In the genomic region with DNA sequence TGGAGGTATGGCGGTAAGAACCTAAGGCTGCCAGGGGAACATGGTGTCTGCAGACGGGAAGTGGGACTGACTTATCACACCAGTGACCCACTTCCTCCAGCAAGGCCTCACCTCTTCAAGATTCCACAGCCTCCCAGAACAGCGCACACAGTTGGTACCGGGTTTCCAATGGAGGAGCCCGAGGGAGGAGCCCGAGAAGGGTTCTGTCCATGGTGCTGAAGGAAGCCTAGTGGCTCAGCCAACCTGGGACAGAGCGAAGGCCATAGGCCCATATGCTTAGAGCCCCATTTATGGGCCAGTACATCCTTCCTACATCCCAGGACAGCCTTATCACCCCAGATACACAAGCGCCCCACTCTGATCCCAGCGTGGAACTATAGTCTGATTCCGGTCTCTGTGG, we compare ENCODE assay signal across 10 mouse cellular contexts. TPM values are rescaled to one million over a fixed set of nuclear protein-coding genes. Genes with fewer than 3 reads are reported as not detected.
DNase-seq lines count a peak whose midpoint lies in the region; ATAC-seq and TF ChIP-seq lines count a peak whose summit lies in the region.
"Had no signal": no experiment of that assay in that cellular context is flagged by ENCODE, and none has a peak within 500 bp of the region (broad histone marks: within the 10 kb centered on the region; RNA-seq: fewer than 3 reads in every experiment).

No protein-coding gene starts in this region.

- no peak overlapping the region for H3K4me2 ChIP-seq in hindbrain, postnatal 0 days (ENCODE audit: low read depth, low read length)
- H3K4me2 ChIP-seq in hindbrain, embryonic 16.5 days (ENCODE audit: low read length): no peak overlapping the region
- no peak overlapping the region for H3K4me2 ChIP-seq in liver, embryonic 11.5 days

- peak; percentile 42 for DNase-seq in hindbrain, postnatal 0 days (ENCODE audit: low spot score)
- DNase-seq in ES-E14 (ENCODE audit: low read depth, low spot score): peak; percentile 81
- peak; percentile 61 for DNase-seq in c-Kit-positive CD71-negative TER-119-negative erythroid progenitor cells, embryonic 14.5 days (ENCODE audit: low read depth)
- DNase-seq in liver, embryonic 11.5 days (ENCODE audit: low spot score): peak; percentile 64
- DNase-seq in spleen, postnatal 10 days (ENCODE audit: low spot score in 2 of 2): no peak
- no peak for DNase-seq in right cerebral cortex, postnatal 4 days
- no peak for DNase-seq in left cerebral cortex, adult 8-10 months (ENCODE audit: low spot score in 2 of 2)
- DNase-seq: right cerebral cortex, adult 18-20 months had no signal

- H3K27ac ChIP-seq in hindbrain, postnatal 0 days: no peak overlapping the region
- H3K27ac ChIP-seq in hindbrain, embryonic 16.5 days (ENCODE audit: low read depth, low read length): no peak overlapping the region
- no peak overlapping the region for H3K27ac ChIP-seq in ES-E14 (ENCODE audit: insufficient read depth, low read depth, low read length, poor library complexity, severe bottlenecking)
- no peak overlapping the region for H3K27ac ChIP-seq in liver, embryonic 11.5 days (ENCODE audit: low read depth, low read length)

- TF ChIP-seq CTCF in hindbrain, postnatal 0 days (IDR thresholded peaks at IDR 0.05; ENCODE audit: low read depth): no peak

- no peaks in the 10 kb centered on the region for H3K9me3 ChIP-seq in hindbrain, postnatal 0 days (ENCODE audit: low read length)
- no peaks in the 10 kb centered on the region for H3K9me3 ChIP-seq in hindbrain, embryonic 16.5 days (ENCODE audit: control insufficient read depth, low read length)
- H3K9me3 ChIP-seq in ES-E14 (ENCODE audit: control insufficient read depth, insufficient read depth, low read depth, low read length): no peaks in the 10 kb centered on the region
- H3K9me3 ChIP-seq in liver, embryonic 11.5 days (ENCODE audit: control insufficient read depth, low read length): no peaks in the 10 kb centered on the region

- 42% methylated on average over 10 of the region's 10 CpGs for WGBS in hindbrain, postnatal 0 days
- WGBS in hindbrain, embryonic 16.5 days: 41% methylated on average over 10 of the region's 10 CpGs
- WGBS in liver, embryonic 11.5 days: 20% methylated on average over 10 of the region's 10 CpGs

- H3K36me3 ChIP-seq in hindbrain, postnatal 0 days (ENCODE audit: insufficient read depth, low read length): no peaks in the 10 kb centered on the region
- no peaks in the 10 kb centered on the region; the same call in none of the 2 replicates for H3K36me3 ChIP-seq in hindbrain, embryonic 16.5 days (ENCODE audit: control insufficient read depth, insufficient read depth, low read length)
- no peaks in the 10 kb centered on the region for H3K36me3 ChIP-seq in ES-E14 (ENCODE audit: control insufficient read depth, insufficient read depth, low read length, poor library complexity, severe bottlenecking)
- H3K36me3 ChIP-seq in liver, embryonic 11.5 days (ENCODE audit: control insufficient read depth, insufficient read depth, low read length): no peaks in the 10 kb centered on the region

- 0 out of 2 replicates have a peak, but pooled peaks cover 3% of the 10 kb centered on the region for H3K4me1 ChIP-seq in hindbrain, postnatal 0 days (ENCODE audit: insufficient read depth, low read length)
- H3K4me1 ChIP-seq in hindbrain, embryonic 16.5 days (ENCODE audit: control insufficient read depth, insufficient read depth, low read depth, low read length): peaks cover 5% of the 10 kb centered on the region; the same call in 1 of the 2 replicates
- no peaks in the 10 kb centered on the region for H3K4me1 ChIP-seq in ES-E14 (ENCODE audit: control insufficient read depth in 2 of 2, insufficient read depth in 2 of 2, low read length in 2 of 2, poor library complexity in 1 of 2)
- H3K4me1 ChIP-seq in liver, embryonic 11.5 days (replicated peaks; ENCODE audit: control insufficient read depth, insufficient read depth, low read length): no peaks in the 10 kb centered on the region

- H3K4me3 ChIP-seq in hindbrain, postnatal 0 days (ENCODE audit: low read length): no peak overlapping the region
- H3K4me3 ChIP-seq in hindbrain, embryonic 16.5 days (ENCODE audit: low read length): no peak overlapping the region
- no peak overlapping the region for H3K4me3 ChIP-seq in ES-E14 (ENCODE audit: insufficient read depth in 1 of 2, low read depth in 1 of 2, low read length in 2 of 2, poor library complexity in 1 of 2, severe bottlenecking in 1 of 2)
- H3K4me3 ChIP-seq in liver, embryonic 11.5 days (ENCODE audit: low read depth, low read length): no peak overlapping the region
- H3K4me3 ChIP-seq: layer of hippocampus, adult 2 months had no signal

- H3K27me3 ChIP-seq in hindbrain, postnatal 0 days (ENCODE audit: insufficient read depth, low read length): no peaks in the 10 kb centered on the region
- H3K27me3 ChIP-seq in hindbrain, embryonic 16.5 days (replicated peaks; ENCODE audit: control insufficient read depth, insufficient read depth, low read length): no peaks in the 10 kb centered on the region
- no peaks in the 10 kb centered on the region for H3K27me3 ChIP-seq in liver, embryonic 11.5 days (replicated peaks; ENCODE audit: control insufficient read depth, insufficient read depth, low read length)

- ATAC-seq in hindbrain, postnatal 0 days: no peak
- ATAC-seq in hindbrain, embryonic 16.5 days: no peak
- ATAC-seq in liver, embryonic 11.5 days (replicated peaks; ENCODE audit: low FRiP score): no peak

- in situ Hi-C loops in ES-E14 (cut with MboI; ENCODE audit: low sequenced_read_pairs in 2 of 2, unreplicated experiment in 2 of 2): no loop called here

- no peak overlapping the region for H3K9ac ChIP-seq in hindbrain, postnatal 0 days (replicated peaks; ENCODE audit: low read length)
- no peak overlapping the region for H3K9ac ChIP-seq in hindbrain, embryonic 16.5 days (ENCODE audit: low read depth, low read length)
- H3K9ac ChIP-seq in ES-E14 (ENCODE audit: insufficient read depth, low read depth, low read length, poor library complexity, severe bottlenecking): no peak overlapping the region
- H3K9ac ChIP-seq in liver, embryonic 11.5 days (ENCODE audit: low read depth, low read length): no peak overlapping the region

TF ChIP-seq in ES-E14, 5 proteins besides CTCF, POLR2A, EP300 and RAD21:
- TF ChIP-seq HCFC1 (IDR thresholded peaks at IDR 0.05; ENCODE audit: borderline replicate concordance, insufficient read depth, low read length) (no peak), MAFK (IDR thresholded peaks at IDR 0.05; ENCODE audit: insufficient read depth, low read depth, low read length) (no peak), ZNF384 (IDR thresholded peaks at IDR 0.05; ENCODE audit: low read depth, low read length) (no peak), ZC3H11A (IDR thresholded peaks at IDR 0.05; ENCODE audit: borderline replicate concordance, low read depth, low read length) (no peak), CHD2 (IDR thresholded peaks at IDR 0.05; ENCODE audit: low read depth, low read length) (no peak)

RNA-seq across cellular contexts. Expression of a gene that starts 32.1 kb away (rescaled TPM):
- total RNA-seq in hindbrain, postnatal 0 days (2014; rRNA removed): 66.0 and 75.2 TPM in 2 replicates
- 98.3 and 102 TPM in 2 replicates for polyA plus RNA-seq in hindbrain, postnatal 0 days (2015; fragmentation: Nextera tagmentation; extraction: Ambion mirVana)
- polyA plus RNA-seq in hindbrain, embryonic 16.5 days (2015; fragmentation: Nextera tagmentation; extraction: Ambion mirVana): 106 and 118 TPM in 2 replicates
- total RNA-seq in ES-E14 (2012; rRNA removed): 0.76 and 1.7 TPM in 2 replicates
- polyA plus RNA-seq in liver, embryonic 11.5 days (2014; fragmentation: Nextera tagmentation; extraction: Ambion mirVana): 0.49 and 0.64 TPM in 2 replicates
- total RNA-seq in left cerebral cortex, adult 8-10 months (2022): 100 to 1,000 TPM; 260 to 302 (median 279) TPM

Comparison
In these comparisons a context has a peak if more than half of its experiments do, and no peak if none do; other contexts are left out.
1. DNase-seq: peak in hindbrain, postnatal 0 days (single experiment), ES-E14 (single experiment), c-Kit-positive CD71-negative TER-119-negative erythroid progenitor cells, embryonic 14.5 days (single experiment) and liver, embryonic 11.5 days (single experiment); none in spleen, postnatal 10 days (0 of 2), right cerebral cortex, postnatal 4 days (single experiment) and left cerebral cortex, adult 8-10 months (0 of 2).
2. RNA of a gene that starts 32.1 kb away (total RNA-seq): 260 to 302 TPM in left cerebral cortex, adult 8-10 months and 66.0 to 75.2 TPM in hindbrain, postnatal 0 days; 0.76 to 1.7 TPM in ES-E14; every median in the first group is over 10 times any median in the second.